Mouse (Mus musculus) liver, embryonic 14.5 days (tissue): ENCODE data around the gene Cacybp. TPM values are rescaled to one million over a fixed set of nuclear protein-coding genes. Genes with fewer than 3 reads are reported as not detected.

Source experiments
- ATAC-seq: fragments of 200-750 bp; cut with Nextera tagmentation; 2 replicates; pipeline ENCODE4 v1.8.0; 2017; ENCODE audit warnings: moderate number of reproducible peaks, mild to moderate bottlenecking, moderate library complexity; ENCODE audit not compliant: insufficient read depth
- DNase-seq, 3 experiments: peaks; one replicate each; pipeline ENCODE4 v3.0.0-alpha.2; 2012 to 2013; ENCODE audit warnings: low read depth in 3 of 3, low spot score in 3 of 3
- H3K27ac ChIP-seq: fragments of 300-500 bp; sonication (generic); 2 replicates; pipeline ENCODE4 v1.5.1; 2014; ENCODE audit warnings: moderate library complexity, mild to moderate bottlenecking, control low read depth, inconsistent platforms
- H3K27me3 ChIP-seq: fragments of 300-500 bp; sonication (generic); 2 replicates; pipeline ENCODE4 v1.6.1; 2014; ENCODE audit warnings: mild to moderate bottlenecking, low read length, moderate library complexity; ENCODE audit not compliant: control insufficient read depth, insufficient read depth
- H3K36me3 ChIP-seq: fragments of 300-500 bp; sonication (generic); replicated peaks from 2 replicates; pipeline ENCODE4 v1.6.1; 2014; ENCODE audit warnings: low read depth; ENCODE audit not compliant: control insufficient read depth, insufficient read depth
- H3K4me1 ChIP-seq, 2 experiments: fragments of 200-500 bp in 1 of 2; fragments of 300-500 bp in 1 of 2; sonication (generic) in 1 of 2; replicated peaks; 2 replicates each; pipeline ENCODE4 v1.6.1; 2012 to 2014; ENCODE audit warnings: antibody characterized with exemption in 1 of 2, inconsistent platforms in 1 of 2, low read length in 1 of 2; ENCODE audit not compliant: control insufficient read depth in 2 of 2, insufficient read depth in 2 of 2
- H3K4me2 ChIP-seq: fragments of 300-500 bp; sonication (generic); 2 replicates; pipeline ENCODE4 v1.6.1; 2014; ENCODE audit warnings: low read depth, mild to moderate bottlenecking, control low read depth, moderate library complexity
- H3K4me3 ChIP-seq, 2 experiments: fragments of 200-500 bp in 1 of 2; fragments of 300-500 bp in 1 of 2; sonication (generic) in 1 of 2; 2 replicates each; pipeline ENCODE4 v1.5.1; 2012 to 2014; ENCODE audit warnings: low read depth in 2 of 2, low read length in 2 of 2, mild to moderate bottlenecking in 2 of 2, control low read depth in 1 of 2, inconsistent platforms in 1 of 2, moderate library complexity in 1 of 2; ENCODE audit not compliant: insufficient read depth in 1 of 2
- H3K9ac ChIP-seq: fragments of 300-500 bp; sonication (generic); replicated peaks from 2 replicates; pipeline ENCODE4 v1.6.1; 2014; ENCODE audit warnings: mild to moderate bottlenecking, control low read depth, moderate library complexity
- H3K9me3 ChIP-seq: fragments of 300-500 bp; sonication (generic); 2 replicates; pipeline ENCODE4 v1.6.1; 2016; ENCODE audit warnings: low read length, mixed read lengths; ENCODE audit not compliant: control insufficient read depth
- CTCF ChIP-seq: IDR thresholded peaks from 2 replicates; pipeline ENCODE4 v1.5.1; 2016; ENCODE audit warnings: antibody characterized with exemption, low read depth, control low read depth
- EP300 ChIP-seq: IDR thresholded peaks from 2 replicates; pipeline ENCODE4 v1.6.1; 2016; ENCODE audit warnings: antibody characterized with exemption, low read depth
- WGBS: fragments of 180-500 bp; shearing (Covaris S2); extraction: QIAGEN DNeasy Blood & Tissue Kit; methylation state at CpG from one replicate; pipeline ENCODE4 v1.1.7; 2014; ENCODE audit not compliant: insufficient replicate concordance; 5-methylcytosine and 5-hydroxymethylcytosine counted together
- polyA plus RNA-seq, 2 experiments: library from polyadenylated mRNA; depleted of rRNA in 1 of 2; stranded (reverse) in 1 of 2; unstranded in 1 of 2; fragments of >200 nt; fragmentation: Nextera tagmentation in 1 of 2; extraction: Ambion mirVana in 1 of 2; gene quantifications; 2 replicates each; pipeline versions ENCODE4 v1.2.1 to v1.2.3; 2012 to 2014

The Cacybp gene
- polyA plus RNA-seq, 2 experiments, result 41.9 to 161 TPM

- Histone ChIP-seq H3K36me3 (no peaks in the 10 kb centered on the region), H3K27ac (no peak overlapping the region), H3K4me2 (no peak overlapping the region), H3K4me3 (no peak overlapping the region), H3K9ac (no peak overlapping the region), H3K4me1 (no peaks in the 10 kb centered on the region), H3K27me3 (no peaks in the 10 kb centered on the region), H3K9me3 (no peaks in the 10 kb centered on the region)
- TF ChIP-seq CTCF, result no peak
- no peak for TF ChIP-seq EP300
- ATAC-seq (no peak), DNase-seq (no peak)
- 79% methylated on average over 2 of the region's 2 CpGs for WGBS
Measured at GRCm38 (mm10) chr1:160158190-160158589, 54.5 kb downstream of the Cacybp start.

GRCm38 (mm10) chr1:160153480-160153879 lies 59.2 kb downstream of the Cacybp start, which contains the start of gene Tnn:
TSS of gene Tnn (minus strand) at chr1:160153580.
- H3K9me3 ChIP-seq, result no peaks in the 10 kb centered on the region

More at GRCm38 (mm10) chr1:160153480-160153879, 59.2 kb downstream of the Cacybp start, which contains the start of gene Tnn:
- no peaks in the 10 kb centered on the region for H3K27me3 ChIP-seq
- no peak for DNase-seq
- no peak for ATAC-seq
- no peak within 1 kb of the TSS for H3K9ac ChIP-seq
- no peaks in the 10 kb centered on the region for H3K36me3 ChIP-seq
- 53% methylated on average over 8 of the region's 8 CpGs for WGBS
- H3K4me1 ChIP-seq, result no peaks in the 10 kb centered on the region
- TF ChIP-seq EP300 (no peak), CTCF (no peak)
- H3K27ac ChIP-seq, result no peak within 1 kb of the TSS
- H3K4me3 ChIP-seq, result no peak within 1 kb of the TSS
- H3K4me2 ChIP-seq, result no peak within 1 kb of the TSS

Other genes starting within 250 kb of the Cacybp start
- gene 4930523C07Rik, start 168.5 kb downstream of the Cacybp start, polyA plus RNA-seq (2012; rRNA removed), result 4.8 and 6.5 TPM in 2 replicates
- 18.0 and 28.1 TPM in 2 replicates for gene 4930523C07Rik, start 168.5 kb downstream of the Cacybp start, polyA plus RNA-seq (2014; fragmentation: Nextera tagmentation; extraction: Ambion mirVana)
- gene Tnn, start 59.3 kb downstream of the Cacybp start, polyA plus RNA-seq (2012; rRNA removed), result 0.01 TPM in 2 replicates
- not detected in 2 replicates for gene Tnn, start 59.3 kb downstream of the Cacybp start, polyA plus RNA-seq (2014; fragmentation: Nextera tagmentation; extraction: Ambion mirVana)
- gene Mrps14, start 17.7 kb downstream of the Cacybp start, polyA plus RNA-seq (2012; rRNA removed), result 12.3 and 34.6 TPM in 2 replicates
- 211 and 219 TPM in 2 replicates for gene Mrps14, start 17.7 kb downstream of the Cacybp start, polyA plus RNA-seq (2014; fragmentation: Nextera tagmentation; extraction: Ambion mirVana)